Mouse (Mus musculus): ENCODE data around the gene Serpina1f. TPM values are rescaled to one million over a fixed set of nuclear protein-coding genes. Genes with fewer than 3 reads are reported as not detected.
"Not testable (repeated sequence)": the region's sequence is repeated elsewhere in the genome, so short reads cannot be mapped to it uniquely, and the experiment has no call there.

The Serpina1f gene
- polyA plus RNA-seq, 1 experiment, result 214 TPM

- H3K27me3 ChIP-seq (replicated peaks; ENCODE audit: control insufficient read depth, insufficient read depth, low read length), result no peaks in the 10 kb centered on the region
- 91% methylated on average over 3 of the region's 3 CpGs for WGBS
- no peak overlapping the region for H3K27ac ChIP-seq (ENCODE audit: insufficient read depth, low read depth, low read length)
- TF ChIP-seq CTCF (conservative IDR thresholded peaks at IDR 0.05; ENCODE audit: insufficient read depth, insufficient read length, low read depth, low read length), result no peak
- TF ChIP-seq POLR2A (IDR thresholded peaks at IDR 0.05; ENCODE audit: low read depth, low read length), result no peak
- no peaks in the 10 kb centered on the region for H3K36me3 ChIP-seq (ENCODE audit: control insufficient read depth, insufficient read depth, low read length)
- H3K4me3 ChIP-seq (ENCODE audit: insufficient read depth, low read depth, low read length), result no peak overlapping the region
- no peak for DNase-seq
- no peaks in the 10 kb centered on the region for H3K4me1 ChIP-seq (ENCODE audit: control insufficient read depth, insufficient read depth, low read length)
Measured at GRCm38 (mm10) chr12:103665286-103665685, 30.0 kb downstream of the Serpina1f start.

GRCm38 (mm10) chr12:103662053-103662452 is 33.3 kb downstream of the Serpina1f start:
- H3K4me3 ChIP-seq (ENCODE audit: insufficient read depth, low read depth, low read length); DNase-seq; H3K36me3 ChIP-seq (ENCODE audit: control insufficient read depth, insufficient read depth, low read length); H3K4me1 ChIP-seq (ENCODE audit: control insufficient read depth, insufficient read depth, low read length); H3K27me3 ChIP-seq (replicated peaks; ENCODE audit: control insufficient read depth, insufficient read depth, low read length); H3K27ac ChIP-seq (ENCODE audit: insufficient read depth, low read depth, low read length): not testable (repeated sequence)

- TF ChIP-seq CTCF (conservative IDR thresholded peaks at IDR 0.05; ENCODE audit: insufficient read depth, insufficient read length, low read depth, low read length), result no peak
- no peak for TF ChIP-seq POLR2A (IDR thresholded peaks at IDR 0.05; ENCODE audit: low read depth, low read length)
- 57% methylated on average over 5 of the region's 5 CpGs for WGBS
- Histone ChIP-seq H3K27me3 (replicated peaks; ENCODE audit: control insufficient read depth, insufficient read depth, low read length) (no peaks in the 10 kb centered on the region), H3K36me3 (ENCODE audit: control insufficient read depth, insufficient read depth, low read length) (no peaks in the 10 kb centered on the region), H3K4me1 (ENCODE audit: control insufficient read depth, insufficient read depth, low read length) (no peaks in the 10 kb centered on the region), H3K27ac (ENCODE audit: insufficient read depth, low read depth, low read length) (no peak overlapping the region), H3K4me3 (ENCODE audit: insufficient read depth, low read depth, low read length) (no peak overlapping the region)
- DNase-seq, result peak; percentile 27
Measured at GRCm38 (mm10) chr12:103660076-103660475, 35.3 kb downstream of the Serpina1f start.

- DNase-seq, result peak; percentile 28
- Histone ChIP-seq H3K36me3 (ENCODE audit: control insufficient read depth, insufficient read depth, low read length) (no peaks in the 10 kb centered on the region), H3K27me3 (replicated peaks; ENCODE audit: control insufficient read depth, insufficient read depth, low read length) (no peaks in the 10 kb centered on the region), H3K4me1 (ENCODE audit: control insufficient read depth, insufficient read depth, low read length) (no peaks in the 10 kb centered on the region), H3K27ac (ENCODE audit: insufficient read depth, low read depth, low read length) (no peak overlapping the region), H3K4me3 (ENCODE audit: insufficient read depth, low read depth, low read length) (no peak overlapping the region)
- TF ChIP-seq CTCF (conservative IDR thresholded peaks at IDR 0.05; ENCODE audit: insufficient read depth, insufficient read length, low read depth, low read length) (no peak), POLR2A (IDR thresholded peaks at IDR 0.05; ENCODE audit: low read depth, low read length) (no peak)
- WGBS, result 81% methylated on average over 2 of the region's 2 CpGs
Measured at GRCm38 (mm10) chr12:103659171-103659570, 36.2 kb downstream of the Serpina1f start.

- no peaks in the 10 kb centered on the region for H3K4me1 ChIP-seq (ENCODE audit: control insufficient read depth, insufficient read depth, low read length)
- no peaks in the 10 kb centered on the region for H3K36me3 ChIP-seq (ENCODE audit: control insufficient read depth, insufficient read depth, low read length)
- no peak overlapping the region for H3K27ac ChIP-seq (ENCODE audit: insufficient read depth, low read depth, low read length)
- no peak for DNase-seq
- TF ChIP-seq CTCF (conservative IDR thresholded peaks at IDR 0.05; ENCODE audit: insufficient read depth, insufficient read length, low read depth, low read length), result no peak
- TF ChIP-seq POLR2A (IDR thresholded peaks at IDR 0.05; ENCODE audit: low read depth, low read length), result no peak
- H3K4me3 ChIP-seq (ENCODE audit: insufficient read depth, low read depth, low read length), result no peak overlapping the region
- no peaks in the 10 kb centered on the region for H3K27me3 ChIP-seq (replicated peaks; ENCODE audit: control insufficient read depth, insufficient read depth, low read length)
- 84% methylated on average over 10 of the region's 10 CpGs for WGBS
Measured at GRCm38 (mm10) chr12:103657991-103658390, 37.3 kb downstream of the Serpina1f start.

- H3K4me3 ChIP-seq (ENCODE audit: insufficient read depth, low read depth, low read length), result no peak within 1 kb of the TSS
- no peak for DNase-seq
- no peaks in the 10 kb centered on the region for H3K36me3 ChIP-seq (ENCODE audit: control insufficient read depth, insufficient read depth, low read length)
- 67% methylated on average over 9 of the region's 9 CpGs for WGBS
- H3K4me1 ChIP-seq (ENCODE audit: control insufficient read depth, insufficient read depth, low read length), result no peaks in the 10 kb centered on the region
- TF ChIP-seq POLR2A (IDR thresholded peaks at IDR 0.05; ENCODE audit: low read depth, low read length) (no peak), CTCF (conservative IDR thresholded peaks at IDR 0.05; ENCODE audit: insufficient read depth, insufficient read length, low read depth, low read length) (no peak)
- H3K27ac ChIP-seq (ENCODE audit: insufficient read depth, low read depth, low read length), result no peak within 1 kb of the TSS
- no peaks in the 10 kb centered on the region for H3K27me3 ChIP-seq (replicated peaks; ENCODE audit: control insufficient read depth, insufficient read depth, low read length)
Measured at GRCm38 (mm10) chr12:103656848-103657626, 38.3 kb downstream of the Serpina1f start, which contains the start of gene Serpina6. Serpina6 (minus strand) TSS chr12:103657212.

GRCm38 (mm10) chr12:103655123-103656044 is 39.9 kb downstream of the Serpina1f start:
- TF ChIP-seq CTCF (conservative IDR thresholded peaks at IDR 0.05; ENCODE audit: insufficient read depth, insufficient read length, low read depth, low read length) (no peak), POLR2A (IDR thresholded peaks at IDR 0.05; ENCODE audit: low read depth, low read length) (no peak)
- no peak for DNase-seq
- Histone ChIP-seq H3K27ac (ENCODE audit: insufficient read depth, low read depth, low read length) (no peak overlapping the region), H3K4me1 (ENCODE audit: control insufficient read depth, insufficient read depth, low read length) (no peaks in the 10 kb centered on the region), H3K36me3 (ENCODE audit: control insufficient read depth, insufficient read depth, low read length) (no peaks in the 10 kb centered on the region), H3K27me3 (replicated peaks; ENCODE audit: control insufficient read depth, insufficient read depth, low read length) (no peaks in the 10 kb centered on the region), H3K4me3 (ENCODE audit: insufficient read depth, low read depth, low read length) (no peak overlapping the region)
- 90% methylated on average over 7 of the region's 7 CpGs for WGBS

All from kidney, adult 2 months (tissue).